Mouse (Mus musculus): ENCODE measurements at regions not wholly inside any gene's neighbourhood (a gene's known extent, or its start where the extent isn't known, plus 50 kb on each side); places are given as distances from the start of the nearest gene placed in this dataset.

DNA sequence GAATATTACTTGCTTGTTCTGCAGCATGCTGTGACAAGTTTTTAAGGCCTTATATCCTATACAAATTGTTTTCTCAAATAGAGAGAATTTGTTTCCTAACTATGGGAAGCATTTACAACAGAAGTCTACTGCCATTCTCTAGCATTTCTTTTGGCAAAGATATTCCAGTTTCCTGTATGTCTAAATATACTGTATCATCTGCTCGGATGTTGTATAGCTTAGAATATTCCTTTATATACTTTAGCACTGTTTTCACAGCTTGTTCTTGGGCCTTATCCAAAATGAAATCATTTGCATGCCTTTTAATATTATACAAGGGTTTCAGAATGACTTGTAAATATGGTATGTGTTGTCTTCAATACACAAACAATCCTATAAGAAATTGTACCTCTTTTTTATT, 92.1 kb upstream of the Ins2 start:
- Histone ChIP-seq H3K9me3 (replicated peaks; ENCODE audit: control insufficient read depth, low read length) (no peaks in the 10 kb centered on the region), H3K4me2 (ENCODE audit: low read length) (no peak overlapping the region), H3K4me1 (ENCODE audit: control insufficient read depth, insufficient read depth, low read length) (no peaks in the 10 kb centered on the region), H3K27me3 (replicated peaks; ENCODE audit: control insufficient read depth, insufficient read depth, low read length) (no peaks in the 10 kb centered on the region), H3K4me3 (ENCODE audit: low read depth, low read length) (no peak overlapping the region), H3K9ac (ENCODE audit: low read length) (no peak overlapping the region), H3K36me3 (ENCODE audit: control insufficient read depth, insufficient read depth, low read length) (no peaks in the 10 kb centered on the region), H3K27ac (ENCODE audit: low read depth, low read length) (no peak overlapping the region)
- ATAC-seq = no peak
- 84% methylated on average over 1 of the region's 1 CpGs for WGBS
- no peak for DNase-seq (ENCODE audit: low spot score)

DNA sequence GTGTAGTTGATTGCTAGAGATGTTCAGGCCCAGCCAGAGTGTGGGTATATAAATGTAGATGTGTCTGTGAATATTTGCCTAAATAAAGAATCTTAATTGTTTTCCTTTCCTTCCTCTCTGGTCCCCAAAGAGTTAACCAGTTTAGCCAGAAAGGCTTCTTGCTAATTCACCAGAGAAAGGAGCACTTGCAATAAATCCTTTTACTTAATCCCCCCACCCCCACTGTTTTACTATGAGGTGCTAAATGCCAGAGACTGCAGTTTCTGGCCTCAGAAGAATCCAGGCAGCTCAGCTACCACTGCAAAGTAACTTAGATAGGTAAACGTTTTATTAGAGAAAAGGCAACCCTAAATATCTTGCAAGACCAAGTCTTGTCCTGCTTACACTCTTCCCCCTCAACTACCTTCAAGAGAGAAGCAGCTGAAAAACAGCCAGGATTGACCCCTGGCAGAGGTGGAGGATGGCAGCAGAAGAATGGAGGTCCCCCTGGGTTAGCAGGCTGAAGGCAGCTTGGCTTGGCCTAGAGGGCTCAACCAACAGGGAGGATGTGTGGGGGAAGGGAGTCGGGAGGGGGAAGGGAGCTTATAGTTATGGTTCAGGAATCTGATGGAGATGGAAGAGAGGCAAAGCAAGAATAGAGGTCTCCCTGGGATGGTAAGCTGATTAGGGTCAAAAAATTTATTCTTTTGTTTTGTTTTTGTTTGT, 87.9 kb upstream of the Ins2 start:
- H3K9ac ChIP-seq (ENCODE audit: low read length) = no peak overlapping the region
- no peak overlapping the region for H3K27ac ChIP-seq (ENCODE audit: low read depth, low read length)
- no peak overlapping the region for H3K4me2 ChIP-seq (ENCODE audit: low read length)
- ATAC-seq = no peak
- H3K9me3 ChIP-seq (replicated peaks; ENCODE audit: control insufficient read depth, low read length) = no peaks in the 10 kb centered on the region
- no peaks in the 10 kb centered on the region for H3K36me3 ChIP-seq (ENCODE audit: control insufficient read depth, insufficient read depth, low read length)
- H3K4me1 ChIP-seq (ENCODE audit: control insufficient read depth, insufficient read depth, low read length) = no peaks in the 10 kb centered on the region
- no peak overlapping the region for H3K4me3 ChIP-seq (ENCODE audit: low read depth, low read length)
- H3K27me3 ChIP-seq (replicated peaks; ENCODE audit: control insufficient read depth, insufficient read depth, low read length) = no peaks in the 10 kb centered on the region
- DNase-seq (ENCODE audit: low spot score) = no peak
- WGBS = 0% methylated on average over 2 of the region's 2 CpGs

DNA sequence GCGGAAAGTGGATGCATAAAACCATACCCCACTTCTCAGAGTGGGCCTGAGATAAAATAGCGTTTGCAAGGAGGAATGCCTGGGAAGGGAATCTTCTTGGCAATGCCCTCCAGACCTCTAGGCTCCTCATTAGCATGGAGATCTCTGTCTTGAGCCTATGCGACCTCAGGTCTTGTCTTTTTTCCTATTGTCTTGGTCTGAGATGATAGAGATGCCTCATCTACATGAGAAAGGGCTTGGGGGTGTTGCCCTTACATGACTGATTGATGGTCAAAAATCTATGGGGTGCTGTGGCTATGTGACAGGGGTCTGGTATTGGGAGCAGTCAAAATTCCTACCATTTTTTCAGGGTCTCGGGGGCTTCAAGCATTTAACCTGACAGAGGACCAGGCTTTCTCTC, 67.5 kb upstream of the Ins2 start:
- 78% methylated on average over 4 of the region's 4 CpGs for WGBS
- Histone ChIP-seq H3K36me3 (ENCODE audit: control insufficient read depth, insufficient read depth, low read length) (no peaks in the 10 kb centered on the region), H3K4me2 (ENCODE audit: low read length) (no peak overlapping the region), H3K4me1 (ENCODE audit: control insufficient read depth, insufficient read depth, low read length) (no peaks in the 10 kb centered on the region), H3K27me3 (replicated peaks; ENCODE audit: control insufficient read depth, insufficient read depth, low read length) (no peaks in the 10 kb centered on the region), H3K4me3 (ENCODE audit: low read depth, low read length) (no peak overlapping the region), H3K9ac (ENCODE audit: low read length) (no peak overlapping the region), H3K9me3 (replicated peaks; ENCODE audit: control insufficient read depth, low read length) (no peaks in the 10 kb centered on the region), H3K27ac (ENCODE audit: low read depth, low read length) (no peak overlapping the region)
- ATAC-seq = no peak
- DNase-seq (ENCODE audit: low spot score) = no peak

DNA sequence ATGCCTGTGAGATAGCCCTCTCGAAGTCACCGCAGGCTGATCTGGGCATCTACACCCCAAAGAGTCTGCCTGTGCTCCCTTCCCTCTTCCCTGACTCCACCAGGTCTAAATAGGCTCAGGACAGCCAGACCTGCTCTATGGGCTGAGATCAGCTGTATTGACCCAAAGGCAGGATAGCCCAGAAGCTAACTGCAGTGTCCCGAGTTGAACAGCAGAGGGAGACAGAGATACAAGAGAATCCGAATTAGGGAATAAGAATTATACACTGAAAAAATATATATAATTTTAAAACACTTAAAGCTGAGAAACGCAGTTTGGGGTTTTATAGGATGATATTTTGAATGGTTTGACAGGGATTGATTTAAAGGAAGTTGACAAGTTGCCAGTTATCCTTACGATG, 56.2 kb upstream of the Ins2 start:
- WGBS = 25% methylated on average over 6 of the region's 6 CpGs

DNA sequence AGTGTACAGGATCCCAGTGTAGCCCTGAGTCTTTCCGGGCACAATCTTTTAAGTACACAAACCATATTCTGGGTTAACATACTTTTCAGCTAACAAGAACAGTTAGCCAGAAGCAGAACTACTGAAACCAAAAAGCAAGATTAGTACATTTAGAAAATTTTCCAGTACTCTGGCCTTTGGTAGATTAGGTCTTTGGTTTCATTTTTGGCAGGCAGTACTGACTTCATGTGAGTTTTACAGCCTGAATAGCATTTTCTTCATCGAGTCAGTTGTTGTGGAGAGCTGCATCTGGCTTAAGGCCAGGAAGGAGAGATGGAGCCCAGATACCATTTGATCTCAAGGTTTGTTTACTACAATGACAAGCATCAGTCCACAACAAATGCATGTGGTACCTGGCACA, 51.3 kb upstream of the Ins2 start:
- Histone ChIP-seq H3K27ac (ENCODE audit: low read depth, low read length) (no peak overlapping the region), H3K9ac (ENCODE audit: low read length) (no peak overlapping the region), H3K4me2 (ENCODE audit: low read length) (no peak overlapping the region), H3K4me1 (ENCODE audit: control insufficient read depth, insufficient read depth, low read length) (no peaks in the 10 kb centered on the region), H3K9me3 (replicated peaks; ENCODE audit: control insufficient read depth, low read length) (no peaks in the 10 kb centered on the region), H3K36me3 (ENCODE audit: control insufficient read depth, insufficient read depth, low read length) (no peaks in the 10 kb centered on the region), H3K4me3 (ENCODE audit: low read depth, low read length) (no peak overlapping the region), H3K27me3 (replicated peaks; ENCODE audit: control insufficient read depth, insufficient read depth, low read length) (no peaks in the 10 kb centered on the region)
- WGBS = 68% methylated on average over 2 of the region's 2 CpGs
- no peak for ATAC-seq
- no peak for DNase-seq (ENCODE audit: low spot score)

More for the DNA sequence above, 56.2 kb upstream of the Ins2 start:
- Histone ChIP-seq H3K4me2 (ENCODE audit: low read length) (no peak overlapping the region), H3K9ac (ENCODE audit: low read length) (no peak overlapping the region), H3K27me3 (replicated peaks; ENCODE audit: control insufficient read depth, insufficient read depth, low read length) (no peaks in the 10 kb centered on the region), H3K27ac (ENCODE audit: low read depth, low read length) (no peak overlapping the region), H3K9me3 (replicated peaks; ENCODE audit: control insufficient read depth, low read length) (no peaks in the 10 kb centered on the region), H3K4me3 (ENCODE audit: low read depth, low read length) (no peak overlapping the region), H3K4me1 (ENCODE audit: control insufficient read depth, insufficient read depth, low read length) (no peaks in the 10 kb centered on the region), H3K36me3 (ENCODE audit: control insufficient read depth, insufficient read depth, low read length) (no peaks in the 10 kb centered on the region)
- DNase-seq (ENCODE audit: low spot score) = peak; percentile 67
- ATAC-seq = no peak

Measured in forebrain, embryonic 14.5 days (tissue).